Comparison of ENCODE assay signal across 18 mouse cellular contexts in the genomic region with DNA sequence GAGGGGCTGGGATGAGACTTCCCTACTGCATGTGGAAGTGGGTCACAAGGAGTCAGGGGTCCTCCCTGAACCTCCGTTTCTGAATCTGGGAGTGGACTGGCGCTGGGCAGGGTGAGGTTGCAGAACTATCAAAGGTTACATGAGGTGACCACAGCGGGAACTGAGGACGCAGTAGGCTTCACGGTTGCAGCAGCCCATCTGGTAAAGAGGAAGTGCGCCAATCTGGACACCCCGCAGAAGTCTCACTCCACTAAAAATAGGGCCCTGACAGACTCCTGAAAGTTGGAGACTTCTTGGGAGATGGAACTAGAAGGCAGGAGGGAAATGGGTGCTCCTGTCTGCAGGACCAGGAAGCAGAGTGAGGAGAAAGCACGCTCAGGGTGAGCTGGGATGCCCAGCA. TPM values are rescaled to one million over a fixed set of nuclear protein-coding genes. Genes with fewer than 3 reads are reported as not detected.
DNase-seq lines count a peak whose midpoint lies in the region; ATAC-seq lines count a peak whose summit lies in the region.
"Had no signal": no experiment of that assay in that cellular context is flagged by ENCODE, and none has a peak within 500 bp of the region (broad histone marks: within the 10 kb centered on the region; RNA-seq: fewer than 3 reads in every experiment).

No protein-coding gene starts in this region.

- ATAC-seq in common myeloid progenitor, adult 5-6 weeks (replicated peaks; ENCODE audit: low read depth, poor library complexity, severe bottlenecking) = peak; percentile 50
- ATAC-seq: forebrain, embryonic 15.5 days had no signal

- H3K27me3 ChIP-seq in heart, embryonic 10.5 days (ENCODE audit: insufficient read depth, poor library complexity, severe bottlenecking) = peaks cover 71% of the 10 kb centered on the region

- H3K27ac ChIP-seq in heart, embryonic 10.5 days = no peak overlapping the region
- H3K27ac ChIP-seq: embryonic facial prominence, embryonic 10.5 days; forebrain, embryonic 15.5 days; heart, embryonic 15.5 days; hindbrain, embryonic 10.5 days; liver, embryonic 15.5 days; midbrain, embryonic 10.5 days had no signal

- H3K36me3 ChIP-seq in heart, embryonic 10.5 days = no peaks in the 10 kb centered on the region
- H3K36me3 ChIP-seq: embryonic facial prominence, embryonic 10.5 days; forebrain, embryonic 15.5 days; heart, embryonic 15.5 days; hindbrain, embryonic 10.5 days; liver, embryonic 15.5 days; midbrain, embryonic 10.5 days had no signal

- H3K9me3 ChIP-seq in heart, embryonic 10.5 days = no peaks in the 10 kb centered on the region
- H3K9me3 ChIP-seq: embryonic facial prominence, embryonic 10.5 days; forebrain, embryonic 15.5 days; heart, embryonic 15.5 days; hindbrain, embryonic 10.5 days; liver, embryonic 15.5 days; midbrain, embryonic 10.5 days had no signal

- H3K4me3 ChIP-seq in heart, embryonic 10.5 days = no peak overlapping the region
- H3K4me3 ChIP-seq: embryonic facial prominence, embryonic 10.5 days; erythroblast, embryonic 14.5 days; forebrain, embryonic 15.5 days; heart, embryonic 15.5 days; hindbrain, embryonic 10.5 days; liver, embryonic 15.5 days; midbrain, embryonic 10.5 days had no signal

- peak; percentile 4 for DNase-seq in heart, adult 9 months (ENCODE audit: low spot score in 2 of 2)
- DNase-seq in heart, embryonic 10.5 days (ENCODE audit: low spot score) = no peak
- peak; percentile 87 for DNase-seq in brain, adult 2 months (ENCODE audit: low read depth, low spot score)
- DNase-seq in right cerebral cortex, postnatal 10 days (ENCODE audit: low spot score in 2 of 2) = peak; percentile 71 to 85
- no peak for DNase-seq in thymus, postnatal 25 days
- DNase-seq in embryo, embryonic 10 days (ENCODE audit: low spot score) = no peak
- DNase-seq: adrenal gland, postnatal 36 days; gastrocnemius, postnatal 36 days; kidney, adult 8-10 months; lung, postnatal 10 days had no signal

- WGBS in heart, embryonic 10.5 days = 76% methylated on average over 8 of the region's 8 CpGs

- peaks cover 11% of the 10 kb centered on the region for H3K4me1 ChIP-seq in heart, embryonic 10.5 days
- H3K4me1 ChIP-seq: liver, embryonic 15.5 days had no signal

RNA-seq across cellular contexts. Expression of a gene that starts 2.5 kb away (rescaled TPM):
- polyA plus RNA-seq in heart, embryonic 10.5 days (2016; fragmentation: Nextera tagmentation; extraction: Ambion mirVana) = 0.06 and 0.18 TPM in 2 replicates
- not detected in 2 replicates for total RNA-seq in common myeloid progenitor, adult 5-6 weeks (2017)
- polyA plus RNA-seq: erythroblast, embryonic 14.5 days had no signal

Comparison
In these comparisons a context has a peak if more than half of its experiments do, and no peak if none do; other contexts are left out.
1. DNase-seq: peak in heart, adult 9 months (2 of 2), brain, adult 2 months (single experiment) and right cerebral cortex, postnatal 10 days (2 of 2); none in heart, embryonic 10.5 days (single experiment), thymus, postnatal 25 days (single experiment) and embryo, embryonic 10 days (single experiment).